Mouse (Mus musculus) erythroblast, embryonic 14.5 days (primary cell): ENCODE results near the gene Il4ra. TPM values are rescaled to one million over a fixed set of nuclear protein-coding genes. Genes with fewer than 3 reads are reported as not detected.

Experiments used
- H3K27me3 ChIP-seq: 2 replicates; pipeline ENCODE4 v1.6.1; 2012; ENCODE audit warnings: inconsistent platforms; ENCODE audit not compliant: control insufficient read depth
- H3K36me3 ChIP-seq: 2 replicates; pipeline ENCODE4 v1.6.1; 2012; ENCODE audit warnings: mild to moderate bottlenecking, inconsistent platforms; ENCODE audit not compliant: control insufficient read depth
- H3K4me1 ChIP-seq: 2 replicates; pipeline ENCODE4 v1.6.1; 2012; ENCODE audit warnings: inconsistent platforms; ENCODE audit not compliant: control insufficient read depth
- H3K4me3 ChIP-seq: replicated peaks from 2 replicates; pipeline ENCODE3; 2012; ENCODE audit warnings: moderate library complexity, mild to moderate bottlenecking, inconsistent platforms
- H3K9me3 ChIP-seq: 2 replicates; pipeline ENCODE4 v1.6.1; 2012; ENCODE audit warnings: low read length, inconsistent platforms, mixed read lengths; ENCODE audit not compliant: control insufficient read depth
- GATA1 ChIP-seq: IDR thresholded peaks from 2 replicates; pipeline ENCODE4 v1.6.1; 2012; ENCODE audit warnings: low read length, inconsistent platforms, mixed read lengths
- TAL1 ChIP-seq: IDR thresholded peaks from 3 replicates; pipeline ENCODE4 v1.6.1; 2012; ENCODE audit warnings: low read length, inconsistent platforms, mixed read lengths
- polyA plus RNA-seq: library from polyadenylated mRNA; stranded (reverse); fragments of >175 nt; gene quantifications from 2 replicates; pipeline ENCODE4 v1.2.3, GENCODE M21; 2012

Gene Il4ra
- polyA plus RNA-seq, 1 experiment = 0.09 TPM

GRCm38 (mm10) chr7:125607384-125608182, 55.7 kb downstream of the Il4ra start:
- Histone ChIP-seq H3K27me3 (peaks cover 4% of the 10 kb centered on the region), H3K4me1 (peaks cover 3% of the 10 kb centered on the region; the same call in 1 of the 2 replicates), H3K9me3 (no peaks in the 10 kb centered on the region), H3K4me3 (no peak overlapping the region), H3K36me3 (no peaks in the 10 kb centered on the region)
- no peak for TF ChIP-seq TAL1
- TF ChIP-seq GATA1 = no peak

GRCm38 (mm10) chr7:125608183-125608688, 56.3 kb downstream of the Il4ra start:
- Histone ChIP-seq H3K4me1 (peaks cover 2% of the 10 kb centered on the region; the same call in 1 of the 2 replicates), H3K27me3 (peaks cover 2% of the 10 kb centered on the region), H3K36me3 (no peaks in the 10 kb centered on the region), H3K9me3 (no peaks in the 10 kb centered on the region), H3K4me3 (no peak overlapping the region)
- TF ChIP-seq GATA1 = no peak
- TF ChIP-seq TAL1 = no peak

DNA sequence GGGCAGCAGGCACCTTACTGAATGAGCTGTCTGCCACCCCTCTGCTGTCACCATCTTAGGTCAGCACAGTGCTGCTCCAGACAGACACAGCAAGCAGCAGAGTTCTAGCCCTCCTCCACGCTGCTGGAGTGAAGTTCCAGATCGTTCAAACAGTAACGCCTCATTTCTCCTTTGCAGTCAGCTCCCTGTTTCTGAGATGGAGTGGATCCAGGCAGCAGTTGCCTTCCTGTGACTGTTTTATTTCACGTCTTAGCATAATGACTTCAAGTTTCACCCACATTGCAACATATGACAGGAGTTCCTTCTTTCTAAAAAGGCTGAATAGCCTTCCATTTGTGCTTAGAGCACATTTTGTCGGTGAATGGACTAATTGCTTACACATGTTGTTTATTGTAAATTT, 61.7 kb downstream of the Il4ra start:
- Histone ChIP-seq H3K4me3 (no peak overlapping the region), H3K36me3 (no peaks in the 10 kb centered on the region), H3K9me3 (no peaks in the 10 kb centered on the region), H3K27me3 (no peaks in the 10 kb centered on the region), H3K4me1 (no peaks in the 10 kb centered on the region)
- no peak for TF ChIP-seq GATA1
- TF ChIP-seq TAL1 = no peak

DNA sequence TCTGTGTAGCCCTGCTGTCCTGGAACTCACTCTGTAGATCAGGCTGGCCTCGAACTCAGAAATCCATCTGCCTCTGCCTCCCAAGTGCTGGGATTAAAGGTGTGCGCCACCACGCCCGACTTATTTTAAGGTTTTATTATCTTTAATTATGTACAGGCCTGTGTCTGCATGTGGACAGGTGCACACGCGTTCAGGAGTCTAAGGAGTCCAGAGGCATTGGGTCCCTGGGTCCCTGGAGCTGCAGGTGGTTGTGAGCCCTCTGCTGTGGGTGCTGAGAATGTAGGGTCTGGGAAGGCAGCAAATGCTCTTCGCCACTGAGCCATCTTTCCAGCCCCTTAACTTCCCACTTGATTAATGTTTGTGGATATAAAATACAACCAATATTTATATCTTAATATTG, 63.5 kb downstream of the Il4ra start:
- no peak overlapping the region for H3K4me3 ChIP-seq
- no peaks in the 10 kb centered on the region for H3K9me3 ChIP-seq
- no peaks in the 10 kb centered on the region for H3K36me3 ChIP-seq
- no peaks in the 10 kb centered on the region for H3K4me1 ChIP-seq
- H3K27me3 ChIP-seq = no peaks in the 10 kb centered on the region
- no peak for TF ChIP-seq TAL1
- no peak for TF ChIP-seq GATA1

DNA sequence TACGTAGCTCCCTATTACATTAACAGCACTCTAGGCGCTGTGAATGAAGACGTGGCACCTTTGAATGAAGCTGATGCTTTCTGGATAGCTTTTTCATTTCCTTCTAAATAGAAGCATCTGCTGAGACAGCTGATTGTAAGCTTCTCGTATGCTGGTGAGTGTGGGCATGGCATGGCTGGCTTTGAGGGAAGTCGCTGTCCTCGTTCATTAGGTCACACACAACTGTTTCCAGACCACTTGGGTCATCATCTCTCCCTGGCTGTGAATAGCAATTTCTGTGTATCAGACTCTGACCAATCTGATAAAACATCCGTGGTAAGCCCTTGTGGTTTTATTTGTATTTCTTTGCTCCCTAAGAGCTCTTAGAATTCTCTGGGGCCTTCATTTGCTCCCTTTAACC, 66.1 kb downstream of the Il4ra start:
- Histone ChIP-seq H3K4me1 (no peaks in the 10 kb centered on the region), H3K4me3 (no peak overlapping the region), H3K9me3 (no peaks in the 10 kb centered on the region), H3K27me3 (no peaks in the 10 kb centered on the region), H3K36me3 (no peaks in the 10 kb centered on the region)
- no peak for TF ChIP-seq TAL1
- TF ChIP-seq GATA1 = no peak

GRCm38 (mm10) chr7:125620077-125620476, 68.2 kb downstream of the Il4ra start:
- no peaks in the 10 kb centered on the region for H3K4me1 ChIP-seq
- H3K9me3 ChIP-seq = no peaks in the 10 kb centered on the region
- no peaks in the 10 kb centered on the region for H3K27me3 ChIP-seq
- H3K36me3 ChIP-seq = no peaks in the 10 kb centered on the region
- TF ChIP-seq GATA1 = no peak
- TF ChIP-seq TAL1 = no peak
- no peak overlapping the region for H3K4me3 ChIP-seq

GRCm38 (mm10) chr7:125622741-125623685, 71.1 kb downstream of the Il4ra start:
- no peaks in the 10 kb centered on the region for H3K4me1 ChIP-seq
- no peaks in the 10 kb centered on the region for H3K36me3 ChIP-seq
- no peaks in the 10 kb centered on the region for H3K9me3 ChIP-seq
- no peak for TF ChIP-seq TAL1
- TF ChIP-seq GATA1 = no peak
- no peak overlapping the region for H3K4me3 ChIP-seq
- H3K27me3 ChIP-seq = no peaks in the 10 kb centered on the region

DNA sequence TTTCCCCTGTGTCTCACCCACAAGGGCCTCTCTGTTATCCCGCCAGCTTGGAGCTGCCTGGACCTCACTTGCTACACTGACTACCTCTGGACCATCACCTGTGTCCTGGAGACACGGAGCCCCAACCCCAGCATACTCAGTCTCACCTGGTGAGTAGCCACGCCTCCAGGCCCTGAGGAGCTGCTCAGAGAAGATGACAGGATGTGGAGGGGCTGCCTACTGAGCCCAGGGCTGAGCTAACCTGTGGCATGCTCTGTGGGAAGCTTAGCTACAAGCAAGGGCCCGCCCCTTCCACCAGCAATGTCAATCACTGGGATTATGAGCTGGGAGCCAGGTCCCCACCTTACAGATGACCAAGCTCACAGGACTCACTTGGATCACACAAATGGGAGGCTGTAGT, 73.3 kb downstream of the Il4ra start:
- TF ChIP-seq GATA1 = no peak
- no peak for TF ChIP-seq TAL1
- no peaks in the 10 kb centered on the region for H3K36me3 ChIP-seq
- peaks cover 6% of the 10 kb centered on the region for H3K9me3 ChIP-seq
- H3K4me3 ChIP-seq = no peak overlapping the region
- no peaks in the 10 kb centered on the region for H3K4me1 ChIP-seq
- no peaks in the 10 kb centered on the region for H3K27me3 ChIP-seq

DNA sequence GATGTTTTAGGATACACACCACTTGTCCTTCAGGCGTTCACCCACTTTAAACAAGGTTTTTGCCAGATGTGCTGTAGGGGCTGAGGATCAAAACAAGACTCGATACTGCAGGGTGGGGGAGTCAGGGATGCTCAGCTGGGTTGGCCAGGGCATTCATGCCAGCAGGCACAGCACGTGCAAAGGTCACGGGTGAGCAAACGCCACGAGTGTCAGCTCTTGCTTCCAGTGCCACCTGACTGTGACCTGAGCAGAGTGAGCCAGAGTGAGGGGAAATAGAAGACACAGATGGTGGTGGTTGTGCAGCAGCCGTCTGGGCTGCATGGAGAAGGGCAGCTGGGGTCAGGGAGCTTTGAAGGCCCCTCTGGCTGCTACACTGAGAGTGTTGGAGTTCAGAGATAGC, 73.9 kb downstream of the Il4ra start:
- TF ChIP-seq TAL1 = no peak
- TF ChIP-seq GATA1 = no peak
- Histone ChIP-seq H3K4me3 (no peak overlapping the region), H3K27me3 (no peaks in the 10 kb centered on the region), H3K4me1 (no peaks in the 10 kb centered on the region), H3K36me3 (no peaks in the 10 kb centered on the region), H3K9me3 (peaks cover 6% of the 10 kb centered on the region)

Other genes with a start within 250 kb of the Il4ra start
- gene Kdm8, start 107.4 kb upstream of the Il4ra start, polyA plus RNA-seq = 0.23 and 0.27 TPM in 2 replicates
- gene Nsmce1, start 60.5 kb upstream of the Il4ra start, polyA plus RNA-seq = 2.3 and 2.9 TPM in 2 replicates
- 0.04 and 0.05 TPM in 2 replicates for gene Il21r, start 51.3 kb downstream of the Il4ra start, polyA plus RNA-seq
- 2.8 and 2.9 TPM in 2 replicates for gene Gtf3c1, start 155.7 kb downstream of the Il4ra start, polyA plus RNA-seq
- 0.21 and 0.30 TPM in 2 replicates for gene D430042O09Rik, start 155.8 kb downstream of the Il4ra start, polyA plus RNA-seq